Mouse (Mus musculus) mouse trophoblast stem cell (cell line): ENCODE results near the gene Pom121.
"Not testable (repeated sequence)": the region's sequence is repeated elsewhere in the genome, so short reads cannot be mapped to it uniquely, and the experiment has no call there.

ENCODE experiments used
- in situ Hi-C, 2 experiments: fragments of 300-500 bp; cut with MseI, MboI; formaldehyde crosslinking; loops; 2 replicates in 1 of 2; 3 replicates in 1 of 2; pipeline ENCODE4 v1.15.1; 2025

Gene Pom121

DNA sequence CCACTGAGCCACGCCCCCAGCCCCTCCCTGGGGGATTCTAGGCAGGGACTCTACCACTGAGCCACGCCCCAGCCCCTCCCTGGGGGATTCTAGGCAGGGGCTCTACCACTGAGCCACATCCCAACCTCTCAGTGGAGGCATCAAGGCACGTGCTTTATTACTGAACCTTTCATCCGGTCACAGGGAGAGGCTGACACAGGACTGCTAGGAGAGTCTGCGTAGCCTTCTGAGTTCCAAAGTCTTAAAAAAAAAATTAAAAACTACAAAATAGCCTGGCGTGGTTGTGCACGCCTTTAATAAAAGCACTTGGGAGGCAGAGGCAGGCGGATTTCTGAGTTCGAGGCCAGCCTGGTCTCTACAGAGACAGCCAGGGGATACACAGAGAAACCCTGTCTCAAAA lies 25.1 kb downstream of the Pom121 start:
- in situ Hi-C loops: not testable (repeated sequence)

DNA sequence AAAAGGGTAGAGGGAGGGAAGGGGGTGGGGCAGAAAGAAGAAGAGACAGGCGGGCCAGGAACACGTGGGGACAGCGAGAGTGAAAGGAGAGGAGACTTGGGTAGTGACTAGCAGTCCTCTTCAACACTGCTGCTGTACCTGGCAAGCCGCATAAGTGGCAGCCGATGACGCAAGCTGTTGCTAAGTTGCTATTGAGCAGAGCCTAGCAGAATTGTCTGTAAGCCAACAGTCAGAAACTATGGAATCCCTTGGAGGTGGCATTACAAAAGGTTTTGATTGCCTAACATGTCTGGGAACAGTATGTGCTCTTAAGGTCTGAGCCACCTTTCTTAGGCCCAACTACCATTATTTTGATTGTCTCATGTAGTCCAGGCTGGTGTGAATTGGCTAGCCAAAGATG lies 26.0 kb downstream of the Pom121 start:
- in situ Hi-C loops: no loop called here

DNA sequence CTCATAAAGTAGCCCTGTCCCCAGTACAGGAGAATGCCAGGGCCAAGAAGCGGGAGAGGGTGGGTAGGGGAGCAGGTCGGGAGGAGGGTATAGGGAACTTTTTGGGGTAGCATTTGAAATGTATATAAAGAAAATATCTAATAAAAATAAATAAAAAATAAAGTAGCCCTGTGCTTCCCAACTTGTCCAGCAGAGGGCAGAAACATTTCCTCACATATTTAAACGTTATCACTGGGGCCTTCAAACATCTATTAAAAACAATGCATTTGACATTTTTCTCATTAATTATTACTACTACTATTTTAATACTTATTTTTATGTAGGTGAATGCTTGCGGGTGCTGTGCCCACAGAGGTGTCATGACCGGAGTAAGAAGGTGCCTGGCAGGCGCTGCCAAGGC lies 26.5 kb downstream of the Pom121 start:
- in situ Hi-C loops: no loop called here

DNA sequence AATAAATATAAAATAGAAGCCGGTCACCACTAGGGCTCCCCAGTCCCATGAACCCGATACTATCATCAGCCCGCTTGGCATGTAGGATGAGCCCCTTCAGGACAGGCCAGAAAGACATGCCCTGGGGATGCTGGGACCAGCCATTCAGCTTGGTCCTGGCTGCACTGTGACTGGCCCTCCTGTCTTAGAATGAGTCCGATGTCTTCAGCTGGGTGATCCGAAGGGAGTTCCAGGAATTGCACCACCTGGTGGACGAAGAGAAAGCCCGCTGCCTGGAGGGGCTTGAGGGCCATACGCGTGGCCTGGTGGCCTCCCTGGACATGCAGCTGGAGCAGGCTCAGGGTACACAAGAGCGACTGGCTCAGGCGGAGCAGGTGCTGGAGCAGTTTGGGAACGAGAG lies 30.8 kb downstream of the Pom121 start:
- in situ Hi-C loops: no loop called here

DNA sequence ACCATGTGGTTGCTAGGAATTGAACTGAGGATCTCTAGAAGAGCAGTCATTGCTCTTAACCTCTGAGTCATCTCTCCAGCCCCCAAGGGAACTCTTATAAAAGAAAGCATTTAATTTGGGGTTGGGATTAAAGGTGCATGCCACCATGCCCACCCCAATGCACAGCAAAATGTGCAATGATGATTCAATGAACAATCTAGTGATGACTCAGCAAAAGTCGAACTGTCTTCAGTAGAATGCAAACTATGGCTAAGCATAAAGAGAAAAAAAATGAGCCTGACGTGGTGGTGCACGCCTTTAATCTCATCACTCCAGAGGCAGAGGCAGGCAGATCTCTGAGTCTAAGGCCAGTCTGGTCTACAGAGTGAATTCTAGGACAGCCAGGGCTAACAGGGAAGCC lies 31.8 kb downstream of the Pom121 start:
- in situ Hi-C loops: no loop called here

DNA sequence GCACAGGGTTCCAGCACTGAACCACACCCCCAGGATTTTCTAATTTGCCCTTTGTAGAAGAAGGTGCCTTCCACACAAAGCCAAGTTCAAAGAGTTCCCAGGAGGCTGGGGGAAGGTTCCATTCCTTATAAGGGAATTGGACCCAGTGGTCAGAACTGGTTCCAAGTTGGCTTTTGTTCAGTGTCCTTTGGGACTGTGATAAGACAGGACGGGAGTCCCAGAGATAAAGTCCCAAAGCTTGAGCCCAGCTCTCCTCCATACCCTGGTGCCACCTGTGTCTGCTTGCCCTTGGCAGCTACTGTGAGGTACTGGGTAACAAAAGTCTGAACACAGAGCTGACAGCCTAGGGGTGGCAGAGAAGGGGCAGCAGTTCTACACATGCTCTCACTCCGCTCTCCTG lies 34.6 kb downstream of the Pom121 start:
- in situ Hi-C loops: no loop called here

DNA sequence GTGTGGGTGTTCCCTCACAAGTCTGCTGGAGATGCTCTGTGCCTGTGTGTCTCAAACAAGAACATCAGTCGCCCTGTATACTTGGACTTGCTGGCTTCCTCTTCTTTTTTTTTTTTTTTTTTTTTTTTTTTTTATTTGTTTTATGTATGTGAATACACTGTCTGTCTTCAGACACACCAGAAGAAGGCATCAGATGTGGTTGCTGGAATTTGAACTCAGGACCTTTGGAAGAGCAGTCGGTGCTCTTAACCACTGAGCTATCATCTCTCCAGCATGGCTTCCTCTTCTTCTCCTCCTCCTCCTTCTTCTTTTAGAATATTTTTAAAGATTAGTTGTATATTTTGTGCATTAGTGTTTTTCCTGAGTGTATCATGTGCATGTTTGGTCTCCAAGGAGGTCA lies 36.8 kb downstream of the Pom121 start:
- in situ Hi-C loops: no loop called here

DNA sequence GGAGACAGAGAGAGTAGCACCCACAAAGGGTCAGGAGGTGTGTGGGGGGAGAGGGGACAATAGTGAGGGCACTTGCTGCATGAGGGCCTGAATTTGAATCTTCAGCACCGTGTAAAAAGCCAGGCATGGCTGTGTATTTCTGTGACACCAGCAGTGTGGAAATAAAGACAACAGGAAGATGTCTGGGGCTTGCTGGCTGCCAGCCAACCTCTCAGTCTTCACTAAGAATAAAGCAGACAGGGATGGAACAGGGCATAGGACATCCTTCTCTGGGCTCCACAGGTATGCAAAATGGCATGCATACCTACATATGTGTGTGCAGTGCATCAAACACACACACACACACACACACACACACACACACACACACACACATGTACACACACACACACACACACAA lies 38.3 kb downstream of the Pom121 start:
- in situ Hi-C loops: no loop called here

DNA sequence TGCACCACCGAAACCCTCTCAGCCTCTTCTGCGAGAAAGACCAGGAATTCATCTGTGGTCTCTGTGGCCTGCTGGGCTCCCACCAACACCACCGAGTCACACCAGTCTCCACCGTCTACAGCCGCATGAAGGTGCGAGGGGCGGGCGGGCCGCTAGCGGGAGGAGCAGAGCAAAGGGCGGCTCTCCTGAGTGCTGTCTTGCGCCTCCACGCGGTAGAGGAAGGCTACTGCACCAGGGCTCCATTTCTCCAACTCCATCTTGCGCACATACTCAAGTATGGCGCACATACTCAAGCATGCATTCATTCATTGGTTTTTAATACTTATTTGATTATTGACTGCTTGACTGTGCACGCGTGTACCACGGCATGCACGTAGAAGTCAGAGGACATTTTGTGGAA lies 40.8 kb downstream of the Pom121 start:
- in situ Hi-C loops: no loop called here

DNA sequence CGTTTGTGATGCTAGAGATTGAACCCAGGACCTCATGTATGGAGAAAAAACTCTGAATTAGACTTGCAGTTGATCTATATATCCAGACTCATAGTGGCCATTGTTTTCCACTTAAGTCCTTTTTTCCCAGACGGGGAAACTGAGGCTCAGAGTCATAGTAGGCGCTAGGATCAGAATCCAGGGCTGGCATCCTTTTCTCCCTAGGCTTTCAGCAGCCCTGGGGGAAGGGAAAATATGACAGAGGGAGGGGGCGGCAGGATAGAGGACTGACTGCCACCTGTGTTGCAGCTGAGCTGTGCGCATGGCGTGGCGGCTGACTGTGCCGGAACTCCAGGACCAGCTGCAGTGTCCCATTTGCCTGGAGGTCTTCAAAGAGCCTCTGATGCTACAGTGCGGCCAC lies 41.4 kb downstream of the Pom121 start, which contains the start of gene Trim50:
TSS of gene Trim50 (plus strand) at position 301 of the 400 bp plus-strand sequence.
- in situ Hi-C loops: no loop called here

DNA sequence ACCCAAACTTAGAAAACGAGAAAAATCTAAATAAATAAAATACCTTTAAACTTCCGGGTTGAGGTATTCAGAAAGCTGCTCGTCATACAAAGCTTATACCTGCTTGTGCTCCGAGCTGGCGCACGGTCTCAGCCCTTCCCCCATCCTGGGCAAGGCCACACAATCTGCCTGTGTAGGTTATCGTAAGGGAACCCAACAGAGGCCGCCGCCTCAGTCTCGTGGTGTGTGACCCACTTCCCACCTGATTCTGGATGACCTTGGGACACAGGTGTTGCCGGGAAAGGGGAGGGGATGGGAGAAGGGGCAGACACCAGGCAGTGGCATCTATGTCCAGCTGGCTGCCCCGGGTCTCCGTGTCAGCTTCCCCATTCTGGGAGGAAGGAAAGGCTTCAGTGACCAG lies 42.7 kb downstream of the Pom121 start:
- in situ Hi-C loops: no loop called here

DNA sequence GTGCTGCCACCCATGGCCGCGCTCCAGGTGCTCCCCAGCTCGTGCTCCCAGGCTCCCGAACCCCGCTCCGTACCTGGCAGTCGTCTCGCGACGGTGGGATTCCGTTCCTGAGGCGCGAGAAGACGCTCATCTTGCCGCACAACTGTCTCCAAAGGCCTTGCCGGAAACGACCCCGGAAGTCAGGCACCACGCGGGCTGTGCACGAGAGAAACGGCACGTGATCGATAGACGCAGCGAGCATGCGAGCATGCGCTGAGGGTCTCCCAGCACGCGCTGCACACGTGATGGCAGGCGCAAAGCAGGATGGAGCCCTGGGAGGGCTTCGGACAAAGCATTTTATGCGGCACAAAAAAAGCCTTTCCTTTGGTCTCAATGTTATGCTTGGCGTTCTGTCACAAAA lies 44.5 kb downstream of the Pom121 start, which contains the start of gene Fkbp6:
TSS of gene Fkbp6 (minus strand) at position 183 of the 400 bp plus-strand sequence.
- in situ Hi-C loops: no loop called here

DNA sequence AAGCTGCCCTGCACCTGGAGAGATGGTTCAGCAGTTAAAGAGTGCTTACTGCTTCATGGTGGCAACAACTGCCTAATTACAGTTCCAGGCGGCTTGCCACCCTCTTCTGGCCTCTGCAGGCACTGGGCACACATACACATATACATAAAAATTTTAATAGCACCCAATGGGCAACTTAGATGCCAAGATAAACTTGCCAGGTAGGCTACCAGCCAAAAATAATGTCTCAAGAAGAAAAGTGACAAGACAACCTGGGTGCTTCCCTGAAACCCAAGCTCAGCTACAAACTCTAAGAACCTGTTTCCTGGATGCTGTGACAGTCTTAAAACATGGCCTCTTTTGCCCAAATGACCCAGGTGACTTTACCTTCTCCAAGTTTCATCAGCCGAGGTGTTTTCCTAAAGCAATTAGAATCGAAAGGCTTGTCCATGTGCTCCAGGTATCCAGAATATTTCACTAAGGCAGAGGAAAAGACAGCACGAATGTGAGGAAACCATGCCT lies 46.8 kb downstream of the Pom121 start:
- in situ Hi-C loops: no loop called here

DNA sequence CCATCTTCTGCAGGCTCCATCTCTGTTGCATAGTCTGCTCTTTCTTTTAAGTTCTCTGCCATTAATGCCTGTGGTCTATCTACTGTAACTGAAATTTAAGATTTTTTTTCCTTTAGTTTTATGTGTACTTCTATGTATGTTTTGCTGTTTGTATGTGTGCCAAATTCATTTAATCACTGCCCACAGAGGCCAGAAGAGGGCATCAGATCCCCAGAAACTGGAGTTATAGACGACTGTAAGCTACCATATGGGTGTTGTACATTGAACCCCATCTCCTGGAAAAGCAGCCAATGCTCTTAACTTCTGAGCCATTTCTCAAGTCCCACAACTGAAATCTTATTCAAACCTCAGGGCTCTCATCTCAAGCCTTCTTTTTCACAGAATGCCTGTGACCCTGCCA lies 47.9 kb downstream of the Pom121 start:
- in situ Hi-C loops: no loop called here

DNA sequence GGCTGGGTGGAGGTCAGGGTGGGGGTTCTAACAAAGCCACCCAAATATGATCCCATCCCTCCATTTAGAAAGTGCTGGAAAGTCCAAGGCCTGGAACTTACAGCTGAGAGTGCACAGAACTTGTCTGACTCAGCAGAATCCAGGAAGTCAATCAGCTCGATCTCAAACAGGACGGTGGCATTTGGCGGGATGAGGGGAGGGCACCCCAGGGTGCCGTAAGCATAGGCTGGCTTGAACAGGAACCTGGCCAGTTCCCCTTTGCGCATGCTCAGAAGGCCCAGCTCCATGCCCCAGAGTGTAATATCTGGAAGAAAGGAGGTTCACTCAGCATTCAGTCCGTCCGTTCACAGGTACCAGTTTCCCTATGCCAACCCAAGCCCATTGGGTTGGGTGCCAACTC lies 48.4 kb downstream of the Pom121 start:
- in situ Hi-C loops: no loop called here

DNA sequence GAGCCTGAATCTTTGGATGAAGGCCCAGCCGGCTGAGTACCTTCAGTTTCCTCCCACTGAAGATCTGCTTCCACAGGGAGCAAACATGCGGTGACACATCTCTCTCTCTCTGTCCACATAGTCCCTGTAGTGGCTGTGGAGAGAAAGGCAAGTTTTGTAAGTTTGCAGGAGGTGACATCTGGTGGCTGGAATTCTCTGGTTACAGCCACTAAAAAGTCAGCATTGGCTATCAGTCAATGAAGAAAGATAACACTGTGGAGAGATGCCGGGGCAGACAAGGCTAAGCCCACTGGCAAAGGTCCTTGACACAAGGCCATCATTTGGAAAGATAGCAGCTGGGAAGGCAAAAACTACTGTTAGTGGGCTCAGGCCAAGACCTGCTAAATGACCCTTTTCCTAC lies 56.8 kb downstream of the Pom121 start:
- in situ Hi-C loops: no loop called here

DNA sequence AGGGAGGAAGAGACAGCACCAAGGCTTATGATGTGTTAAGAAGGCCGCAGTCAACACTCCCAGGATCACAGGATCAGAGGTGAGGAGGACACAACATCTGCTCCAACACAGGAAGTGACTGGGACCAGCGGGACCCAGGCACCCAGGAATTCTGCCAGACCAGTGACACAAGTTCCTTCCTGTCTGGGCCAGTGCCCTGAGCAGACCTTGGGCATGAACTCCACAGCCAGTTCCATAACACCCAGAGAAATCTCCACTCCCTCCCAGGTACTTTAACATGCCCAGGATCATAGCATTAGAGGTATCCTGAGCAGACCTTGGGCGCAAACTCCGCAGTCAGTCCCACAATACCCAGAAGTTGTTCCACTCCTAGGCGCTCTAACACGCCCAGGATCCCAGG lies 63.2 kb downstream of the Pom121 start:
- in situ Hi-C loops: no loop called here

DNA sequence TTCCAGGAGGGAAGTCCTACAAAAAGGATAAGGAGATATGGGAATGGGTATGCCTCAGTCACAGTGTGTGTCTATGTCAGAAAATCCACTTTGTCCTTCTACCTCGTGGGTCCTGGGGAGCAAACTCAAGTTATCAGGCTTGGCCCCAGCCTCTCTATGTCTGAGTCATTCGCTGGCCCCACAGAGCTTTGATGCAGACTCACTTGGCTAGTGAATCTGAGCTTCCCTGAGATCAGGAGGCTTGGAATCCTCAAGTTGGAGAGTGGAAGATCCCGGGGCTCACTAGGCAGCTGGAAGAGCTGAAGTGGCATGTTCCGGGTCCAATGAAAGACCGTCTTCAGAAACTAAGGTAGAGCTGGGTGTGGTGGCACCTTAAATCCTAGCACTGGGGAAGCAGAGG lies 64.1 kb downstream of the Pom121 start:
- in situ Hi-C loops: no loop called here

DNA sequence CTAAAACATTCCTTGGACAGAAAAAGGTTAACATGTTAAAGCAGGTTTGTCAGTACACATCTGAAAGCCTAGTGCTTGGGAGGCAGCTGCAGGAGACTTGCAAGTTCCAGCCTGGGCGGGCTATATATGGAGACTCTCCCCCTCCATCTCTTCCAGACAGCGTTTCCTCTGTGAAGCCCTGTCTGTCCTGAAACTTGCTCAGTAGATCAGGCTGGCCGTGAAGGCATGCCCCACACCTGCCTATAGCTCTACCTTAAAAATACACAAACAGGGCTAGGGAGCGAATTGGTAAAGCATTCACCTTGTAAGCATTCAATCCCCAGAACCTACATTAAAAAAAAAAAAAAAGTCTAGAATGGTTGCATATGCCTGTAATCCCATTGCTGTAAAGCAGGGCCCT lies 64.9 kb downstream of the Pom121 start:
- in situ Hi-C loops: no loop called here
